Mouse (Mus musculus): ENCODE measurements around the gene Gemin5.
"Not testable (repeated sequence)": the region's sequence is repeated elsewhere in the genome, so short reads cannot be mapped to it uniquely, and the experiment has no call there.

Gemin5 gene

GRCm38 (mm10) chr11:58168167-58168915, at the start of gene Gemin5:
Gene Gemin5 (minus strand): TSS chr11:58168539.
- DNase-seq (ENCODE audit: inconsistent ontology term): peak; percentile 91

GRCm38 (mm10) chr11:58216823-58217222, 48.5 kb upstream of the Gemin5 start:
- DNase-seq (ENCODE audit: inconsistent ontology term): no peak

- no peak for DNase-seq (ENCODE audit: inconsistent ontology term)
Observed at GRCm38 (mm10) chr11:58215814-58216213, 47.5 kb upstream of the Gemin5 start.

GRCm38 (mm10) chr11:58215049-58215430, 46.7 kb upstream of the Gemin5 start:
- DNase-seq (ENCODE audit: inconsistent ontology term): not testable (repeated sequence)

- peak; percentile 89 for DNase-seq (ENCODE audit: inconsistent ontology term)
Observed at GRCm38 (mm10) chr11:58214391-58215048, 46.2 kb upstream of the Gemin5 start.

GRCm38 (mm10) chr11:58213673-58214342, 45.5 kb upstream of the Gemin5 start:
- no peak for DNase-seq (ENCODE audit: inconsistent ontology term)

DNA sequence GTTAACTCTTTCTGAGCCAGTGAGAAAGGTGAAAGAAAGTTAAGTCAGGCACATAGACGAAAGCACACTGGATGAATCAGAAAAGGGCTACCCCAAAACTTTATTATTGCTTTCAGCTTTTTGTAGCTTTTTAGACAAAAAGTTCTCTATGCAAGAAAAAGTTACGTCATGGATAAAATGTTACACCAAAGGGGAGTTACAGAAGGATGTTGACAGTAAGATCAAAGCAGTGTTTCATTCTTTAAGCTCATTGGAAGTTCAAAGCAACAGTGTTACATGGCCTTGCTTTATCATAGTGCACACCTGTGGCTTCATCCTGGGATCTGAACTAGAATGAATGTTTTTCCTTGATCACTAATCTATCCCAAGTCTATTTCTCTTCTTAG, 43.3 kb upstream of the Gemin5 start:
- DNase-seq (ENCODE audit: inconsistent ontology term): no peak

DNA sequence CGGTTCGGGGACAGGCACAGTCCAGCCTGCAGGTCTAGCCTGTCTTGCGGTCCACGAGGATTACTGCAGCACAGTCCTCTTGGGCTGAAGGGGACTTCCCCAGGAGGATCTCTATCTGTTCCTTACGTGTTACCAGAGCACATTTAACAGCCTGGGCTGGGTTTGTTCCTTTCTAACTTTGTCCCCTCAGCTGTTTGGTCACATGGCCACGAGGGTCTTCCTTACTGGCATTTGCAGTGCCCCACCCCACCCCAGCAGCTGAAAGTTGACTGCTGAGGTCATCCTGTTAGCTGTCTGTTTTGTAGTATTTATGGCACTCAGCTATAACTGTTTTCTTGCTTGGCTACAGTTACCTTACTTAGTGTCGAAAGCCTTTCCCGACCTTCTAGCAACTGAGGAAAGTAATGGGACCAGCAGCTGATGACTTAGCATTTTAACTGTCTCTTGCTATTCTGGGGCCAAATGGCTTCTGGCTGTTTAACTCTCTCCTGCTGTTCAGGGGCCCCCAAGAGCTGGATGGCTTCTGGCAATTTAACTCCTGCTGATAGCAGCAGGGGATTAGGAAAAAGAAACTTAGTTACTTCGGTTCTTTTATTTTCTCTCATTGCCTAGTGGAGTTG, 42.8 kb upstream of the Gemin5 start:
- no peak for DNase-seq (ENCODE audit: inconsistent ontology term)

DNA sequence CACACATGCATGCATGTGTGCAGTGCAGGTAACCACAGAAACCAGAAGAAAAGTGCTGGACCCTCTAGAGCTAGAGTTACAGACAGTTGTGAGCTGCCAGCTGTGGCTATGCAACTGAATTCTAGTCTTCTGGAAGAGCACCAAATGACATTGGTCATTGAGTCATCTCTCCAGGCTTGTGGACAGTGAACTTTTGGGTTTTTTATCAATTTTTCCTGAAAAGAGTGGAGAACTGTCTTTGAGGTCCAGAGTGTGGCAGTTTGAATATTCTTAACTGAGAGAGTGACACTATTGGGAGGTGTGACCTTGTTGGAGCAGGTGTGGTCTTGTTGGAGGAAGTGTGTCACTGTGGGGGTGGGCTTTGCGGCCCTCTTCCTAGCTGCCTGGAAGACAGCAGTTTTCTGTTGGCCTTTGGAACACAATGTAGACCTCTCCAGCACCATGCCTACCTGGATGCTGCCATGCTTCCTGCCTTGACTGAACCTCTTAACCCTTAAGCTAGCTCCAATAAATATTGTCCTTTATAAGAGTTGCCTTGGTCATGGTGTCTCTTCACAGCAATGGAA, 42.1 kb upstream of the Gemin5 start:
- DNase-seq (ENCODE audit: inconsistent ontology term): no peak

- DNase-seq (ENCODE audit: inconsistent ontology term): no peak
Observed at GRCm38 (mm10) chr11:58201052-58201451, 32.7 kb upstream of the Gemin5 start.

DNA sequence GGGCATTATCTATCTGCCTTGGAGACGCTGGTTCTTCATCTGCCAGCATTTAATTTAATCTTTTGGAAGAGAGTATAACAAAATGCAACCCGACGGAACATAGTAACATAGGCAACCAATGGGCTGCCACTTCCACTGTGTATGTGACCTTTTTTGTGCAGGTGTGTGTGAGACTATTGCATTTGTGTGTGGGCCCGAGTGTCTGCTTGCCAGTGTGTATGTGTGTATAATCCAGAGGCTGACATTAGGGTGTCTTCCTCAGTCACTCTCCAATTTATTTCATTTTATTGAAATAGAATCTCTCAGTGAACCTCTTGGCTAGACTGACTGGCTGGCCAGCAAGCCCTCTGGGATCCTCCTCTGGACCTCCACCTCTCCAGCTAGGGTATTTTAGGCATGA, 31.9 kb upstream of the Gemin5 start:
- no peak for DNase-seq (ENCODE audit: inconsistent ontology term)

- peak; percentile 89 for DNase-seq (ENCODE audit: inconsistent ontology term)
Observed at GRCm38 (mm10) chr11:58199229-58200037, 31.1 kb upstream of the Gemin5 start, which contains the start of the genes Igtp and Irgm2. Gene Igtp (plus strand): TSS chr11:58199556. Gene Irgm2 (plus strand): TSS chr11:58199618.

DNA sequence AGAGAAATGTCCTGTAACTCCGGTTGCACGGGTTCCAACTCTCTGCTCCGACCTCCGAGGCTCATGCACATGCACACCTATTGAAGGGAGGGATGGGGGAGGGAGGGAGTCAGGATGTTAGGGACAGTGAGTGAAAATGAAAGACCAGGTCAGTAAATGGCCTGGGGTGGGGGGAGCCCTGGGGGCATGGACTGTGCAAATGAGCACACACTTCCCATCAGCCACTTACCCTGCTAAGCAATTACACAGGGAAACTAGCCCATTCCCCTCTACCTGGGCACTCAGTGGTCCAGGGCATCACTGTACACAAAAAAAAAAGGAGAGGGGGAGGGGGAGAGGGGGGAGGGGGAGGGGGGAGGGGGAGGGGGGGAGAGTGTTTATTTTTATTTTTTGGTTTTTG, 30.3 kb upstream of the Gemin5 start:
- no peak for DNase-seq (ENCODE audit: inconsistent ontology term)

DNA sequence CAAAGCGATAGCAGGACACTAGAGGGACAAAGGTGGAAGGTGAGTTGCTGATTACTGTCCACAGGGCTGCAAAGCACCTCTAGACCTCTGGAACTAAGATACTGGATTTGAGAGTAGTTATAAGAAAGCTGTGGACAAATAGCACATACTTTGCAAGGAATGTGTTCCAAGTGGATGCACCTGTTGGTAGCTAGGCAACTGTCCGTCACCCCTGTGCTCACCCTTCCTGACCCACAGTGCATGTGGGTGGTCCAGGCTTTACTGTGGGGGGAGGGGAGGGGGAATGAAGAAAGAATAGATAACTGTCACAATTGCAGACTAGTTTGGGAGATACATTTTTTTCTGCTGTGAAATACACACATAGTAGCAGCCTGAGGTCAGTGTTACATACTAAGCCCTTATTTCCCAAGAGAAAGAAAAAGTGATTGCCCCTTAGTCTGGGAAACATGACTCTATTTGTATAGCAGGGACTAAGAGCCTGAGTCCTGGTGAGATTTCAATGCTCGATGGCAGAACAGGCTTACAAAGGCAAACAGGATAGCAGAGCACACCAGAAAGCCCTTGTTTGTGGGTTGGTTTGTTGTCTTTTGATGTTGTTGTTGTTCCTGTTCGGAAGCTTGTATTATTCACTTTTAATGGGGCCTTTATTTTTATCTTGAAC, 25.7 kb upstream of the Gemin5 start:
- no peak for DNase-seq (ENCODE audit: inconsistent ontology term)

- no peak for DNase-seq (ENCODE audit: inconsistent ontology term)
Observed at GRCm38 (mm10) chr11:58193326-58193725, 25.0 kb upstream of the Gemin5 start.

GRCm38 (mm10) chr11:58189675-58190074, 21.3 kb upstream of the Gemin5 start:
- DNase-seq (ENCODE audit: inconsistent ontology term): no peak

GRCm38 (mm10) chr11:58183579-58183978, 15.2 kb upstream of the Gemin5 start:
- DNase-seq (ENCODE audit: inconsistent ontology term): no peak

GRCm38 (mm10) chr11:58180756-58181155, 12.4 kb upstream of the Gemin5 start:
- no peak for DNase-seq (ENCODE audit: inconsistent ontology term)

- not testable (repeated sequence) for DNase-seq (ENCODE audit: inconsistent ontology term)
Observed at GRCm38 (mm10) chr11:58179986-58180385, 11.6 kb upstream of the Gemin5 start.

GRCm38 (mm10) chr11:58179563-58179962, 11.2 kb upstream of the Gemin5 start:
- DNase-seq (ENCODE audit: inconsistent ontology term): peak; percentile 75

Data from Muller cell, postnatal 12 days (primary cell).